Mouse (Mus musculus): ENCODE results near the gene Celsr1. TPM values are rescaled to one million over a fixed set of nuclear protein-coding genes. Genes with fewer than 3 reads are reported as not detected.

Celsr1 gene
- polyA plus RNA-seq, 1 experiment, result 2.9 TPM

- Histone ChIP-seq H3K27me3 (ENCODE audit: control insufficient read depth, insufficient read depth, low read length) (no peaks in the 10 kb centered on the region), H3K27ac (ENCODE audit: insufficient read depth, low read depth, low read length) (no peak overlapping the region), H3K4me1 (ENCODE audit: control insufficient read depth, insufficient read depth, insufficient read length, low read length) (0 out of 2 replicates have a peak, but pooled peaks cover 4% of the 10 kb centered on the region), H3K4me3 (ENCODE audit: low read depth, low read length) (no peak overlapping the region), H3K36me3 (ENCODE audit: control insufficient read depth, insufficient read depth, low read length) (no peaks in the 10 kb centered on the region)
- TF ChIP-seq POLR2A (IDR thresholded peaks at IDR 0.05; ENCODE audit: low read depth, low read length) (no peak), CTCF (IDR thresholded peaks at IDR 0.05; ENCODE audit: extremely low read depth, insufficient read length, insufficient replicate concordance, low read depth, low read length) (no peak)
- WGBS, result 20% methylated on average over 9 of the region's 9 CpGs
Measured at GRCm38 (mm10) chr15:86021301-86021700, 12.3 kb downstream of the Celsr1 start.

- WGBS, result 78% methylated on average over 8 of the region's 8 CpGs
- no peak overlapping the region for H3K4me3 ChIP-seq (ENCODE audit: low read depth, low read length)
- no peaks in the 10 kb centered on the region for H3K36me3 ChIP-seq (ENCODE audit: control insufficient read depth, insufficient read depth, low read length)
- H3K27ac ChIP-seq (ENCODE audit: insufficient read depth, low read depth, low read length), result no peak overlapping the region
- no peaks in the 10 kb centered on the region for H3K27me3 ChIP-seq (ENCODE audit: control insufficient read depth, insufficient read depth, low read length)
- TF ChIP-seq CTCF (IDR thresholded peaks at IDR 0.05; ENCODE audit: extremely low read depth, insufficient read length, insufficient replicate concordance, low read depth, low read length), result no peak
- TF ChIP-seq POLR2A (IDR thresholded peaks at IDR 0.05; ENCODE audit: low read depth, low read length), result no peak
- H3K4me1 ChIP-seq (ENCODE audit: control insufficient read depth, insufficient read depth, insufficient read length, low read length), result peaks cover 6% of the 10 kb centered on the region; the same call in 1 of the 2 replicates
Measured at GRCm38 (mm10) chr15:86020008-86020407, 13.6 kb downstream of the Celsr1 start.

GRCm38 (mm10) chr15:86018753-86019512 is 14.6 kb downstream of the Celsr1 start:
- TF ChIP-seq CTCF (IDR thresholded peaks at IDR 0.05; ENCODE audit: extremely low read depth, insufficient read length, insufficient replicate concordance, low read depth, low read length), result peak; percentile 17; the same call in 1 of the 2 replicates
- no peak for TF ChIP-seq POLR2A (IDR thresholded peaks at IDR 0.05; ENCODE audit: low read depth, low read length)
- no peak overlapping the region for H3K27ac ChIP-seq (ENCODE audit: insufficient read depth, low read depth, low read length)
- no peaks in the 10 kb centered on the region for H3K27me3 ChIP-seq (ENCODE audit: control insufficient read depth, insufficient read depth, low read length)
- H3K4me3 ChIP-seq (ENCODE audit: low read depth, low read length), result no peak overlapping the region
- peaks cover 6% of the 10 kb centered on the region; the same call in 1 of the 2 replicates for H3K4me1 ChIP-seq (ENCODE audit: control insufficient read depth, insufficient read depth, insufficient read length, low read length)
- WGBS, result 93% methylated on average over 5 of the region's 5 CpGs
- no peaks in the 10 kb centered on the region for H3K36me3 ChIP-seq (ENCODE audit: control insufficient read depth, insufficient read depth, low read length)

GRCm38 (mm10) chr15:86017336-86017735 is 16.2 kb downstream of the Celsr1 start:
- Histone ChIP-seq H3K4me3 (ENCODE audit: low read depth, low read length) (no peak overlapping the region), H3K4me1 (ENCODE audit: control insufficient read depth, insufficient read depth, insufficient read length, low read length) (peaks cover 6% of the 10 kb centered on the region; the same call in 1 of the 2 replicates), H3K27ac (ENCODE audit: insufficient read depth, low read depth, low read length) (no peak overlapping the region), H3K27me3 (ENCODE audit: control insufficient read depth, insufficient read depth, low read length) (no peaks in the 10 kb centered on the region), H3K36me3 (ENCODE audit: control insufficient read depth, insufficient read depth, low read length) (no peaks in the 10 kb centered on the region)
- WGBS, result 89% methylated on average over 6 of the region's 6 CpGs
- TF ChIP-seq CTCF (IDR thresholded peaks at IDR 0.05; ENCODE audit: extremely low read depth, insufficient read length, insufficient replicate concordance, low read depth, low read length), result no peak
- no peak for TF ChIP-seq POLR2A (IDR thresholded peaks at IDR 0.05; ENCODE audit: low read depth, low read length)

- Histone ChIP-seq H3K27ac (ENCODE audit: insufficient read depth, low read depth, low read length) (no peak overlapping the region), H3K4me3 (ENCODE audit: low read depth, low read length) (no peak overlapping the region), H3K36me3 (ENCODE audit: control insufficient read depth, insufficient read depth, low read length) (no peaks in the 10 kb centered on the region), H3K4me1 (ENCODE audit: control insufficient read depth, insufficient read depth, insufficient read length, low read length) (peaks cover 6% of the 10 kb centered on the region; the same call in 1 of the 2 replicates), H3K27me3 (ENCODE audit: control insufficient read depth, insufficient read depth, low read length) (no peaks in the 10 kb centered on the region)
- 32% methylated on average over 13 of the region's 13 CpGs for WGBS
- TF ChIP-seq CTCF (IDR thresholded peaks at IDR 0.05; ENCODE audit: extremely low read depth, insufficient read length, insufficient replicate concordance, low read depth, low read length), result no peak
- no peak for TF ChIP-seq POLR2A (IDR thresholded peaks at IDR 0.05; ENCODE audit: low read depth, low read length)
Measured at GRCm38 (mm10) chr15:86015860-86016541, 17.6 kb downstream of the Celsr1 start.

GRCm38 (mm10) chr15:86015026-86015425 is 18.6 kb downstream of the Celsr1 start:
- WGBS, result 74% methylated on average over 7 of the region's 7 CpGs
- H3K27me3 ChIP-seq (ENCODE audit: control insufficient read depth, insufficient read depth, low read length), result no peaks in the 10 kb centered on the region
- H3K4me1 ChIP-seq (ENCODE audit: control insufficient read depth, insufficient read depth, insufficient read length, low read length), result peaks cover 6% of the 10 kb centered on the region; the same call in 1 of the 2 replicates
- TF ChIP-seq POLR2A (IDR thresholded peaks at IDR 0.05; ENCODE audit: low read depth, low read length), result no peak
- TF ChIP-seq CTCF (IDR thresholded peaks at IDR 0.05; ENCODE audit: extremely low read depth, insufficient read length, insufficient replicate concordance, low read depth, low read length), result no peak
- H3K36me3 ChIP-seq (ENCODE audit: control insufficient read depth, insufficient read depth, low read length), result no peaks in the 10 kb centered on the region
- H3K27ac ChIP-seq (ENCODE audit: insufficient read depth, low read depth, low read length), result no peak overlapping the region
- H3K4me3 ChIP-seq (ENCODE audit: low read depth, low read length), result no peak overlapping the region

GRCm38 (mm10) chr15:86013656-86014055 is 19.9 kb downstream of the Celsr1 start:
- no peak overlapping the region for H3K4me3 ChIP-seq (ENCODE audit: low read depth, low read length)
- H3K4me1 ChIP-seq (ENCODE audit: control insufficient read depth, insufficient read depth, insufficient read length, low read length), result peaks cover 6% of the 10 kb centered on the region; the same call in 1 of the 2 replicates
- WGBS, result 66% methylated on average over 10 of the region's 10 CpGs
- TF ChIP-seq POLR2A (IDR thresholded peaks at IDR 0.05; ENCODE audit: low read depth, low read length) (no peak), CTCF (IDR thresholded peaks at IDR 0.05; ENCODE audit: extremely low read depth, insufficient read length, insufficient replicate concordance, low read depth, low read length) (no peak)
- no peak overlapping the region for H3K27ac ChIP-seq (ENCODE audit: insufficient read depth, low read depth, low read length)
- no peaks in the 10 kb centered on the region for H3K36me3 ChIP-seq (ENCODE audit: control insufficient read depth, insufficient read depth, low read length)
- no peaks in the 10 kb centered on the region for H3K27me3 ChIP-seq (ENCODE audit: control insufficient read depth, insufficient read depth, low read length)
